Comparison of ENCODE assay signal across 27 mouse cellular contexts in genomic region chr13:103246973-103247718, GRCm38 (mm10).
DNase-seq lines count a peak whose midpoint lies in the region; ATAC-seq lines count a peak whose summit lies in the region.
"Had no signal": no experiment of that assay in that cellular context is flagged by ENCODE, and none has a peak within 500 bp of the region (broad histone marks: within the 10 kb centered on the region; RNA-seq: fewer than 3 reads in every experiment).

No protein-coding gene starts in this region.

- H3K9me3 ChIP-seq in hindbrain, embryonic 10.5 days: no peaks in the 10 kb centered on the region
- H3K9me3 ChIP-seq in hindbrain, embryonic 16.5 days (ENCODE audit: control insufficient read depth, low read length): no peaks in the 10 kb centered on the region
- H3K9me3 ChIP-seq in midbrain, embryonic 11.5 days (ENCODE audit: control insufficient read depth, low read length): no peaks in the 10 kb centered on the region
- no peaks in the 10 kb centered on the region for H3K9me3 ChIP-seq in midbrain, embryonic 13.5 days
- no peaks in the 10 kb centered on the region for H3K9me3 ChIP-seq in forebrain, embryonic 14.5 days (replicated peaks; ENCODE audit: control insufficient read depth, low read length)
- H3K9me3 ChIP-seq: embryonic facial prominence, embryonic 10.5 days; heart, embryonic 10.5 days; hindbrain, embryonic 15.5 days; lung, embryonic 15.5 days; neural tube, embryonic 13.5 days; stomach, embryonic 15.5 days had no signal

- peak overlapping the region; percentile 82; the same call in 1 of the 2 replicates for H3K27ac ChIP-seq in hindbrain, embryonic 10.5 days
- no peak overlapping the region for H3K27ac ChIP-seq in hindbrain, embryonic 16.5 days (ENCODE audit: low read depth, low read length)
- H3K27ac ChIP-seq in midbrain, embryonic 11.5 days (ENCODE audit: low read depth, low read length): no peak overlapping the region
- no peak overlapping the region for H3K27ac ChIP-seq in midbrain, embryonic 13.5 days
- H3K27ac ChIP-seq in forebrain, embryonic 14.5 days (ENCODE audit: low read depth, low read length): no peak overlapping the region
- H3K27ac ChIP-seq: heart, embryonic 10.5 days; hindbrain, embryonic 15.5 days; liver, embryonic 14.5 days; lung, embryonic 15.5 days; macrophage; neural tube, embryonic 13.5 days; stomach, embryonic 15.5 days had no signal

- peaks cover 28% of the 10 kb centered on the region for H3K4me1 ChIP-seq in hindbrain, embryonic 10.5 days (replicated peaks)
- no peaks in the 10 kb centered on the region; the same call in 1 of the 2 replicates for H3K4me1 ChIP-seq in hindbrain, embryonic 16.5 days (ENCODE audit: control insufficient read depth, insufficient read depth, low read depth, low read length)
- H3K4me1 ChIP-seq in midbrain, embryonic 11.5 days (ENCODE audit: control insufficient read depth, insufficient read depth, low read length): peaks cover 15% of the 10 kb centered on the region
- peaks cover 21% of the 10 kb centered on the region for H3K4me1 ChIP-seq in midbrain, embryonic 13.5 days (replicated peaks)
- H3K4me1 ChIP-seq in forebrain, embryonic 14.5 days (ENCODE audit: control insufficient read depth, insufficient read depth, low read length): peaks cover 11% of the 10 kb centered on the region
- H3K4me1 ChIP-seq: lung, embryonic 15.5 days; stomach, embryonic 15.5 days had no signal

- no peaks in the 10 kb centered on the region for H3K36me3 ChIP-seq in hindbrain, embryonic 10.5 days
- no peaks in the 10 kb centered on the region for H3K36me3 ChIP-seq in hindbrain, embryonic 16.5 days (ENCODE audit: control insufficient read depth, insufficient read depth, low read length)
- no peaks in the 10 kb centered on the region for H3K36me3 ChIP-seq in midbrain, embryonic 11.5 days (ENCODE audit: control insufficient read depth, insufficient read depth, low read length)
- H3K36me3 ChIP-seq in midbrain, embryonic 13.5 days: no peaks in the 10 kb centered on the region
- H3K36me3 ChIP-seq in forebrain, embryonic 14.5 days (ENCODE audit: control insufficient read depth, insufficient read depth, low read length): no peaks in the 10 kb centered on the region
- H3K36me3 ChIP-seq: embryonic facial prominence, embryonic 10.5 days; heart, embryonic 10.5 days; hindbrain, embryonic 15.5 days; lung, embryonic 15.5 days; neural tube, embryonic 13.5 days; stomach, embryonic 15.5 days had no signal

- WGBS in hindbrain, embryonic 10.5 days: 76% methylated on average over 5 of the region's 5 CpGs
- WGBS in hindbrain, embryonic 16.5 days: 81% methylated on average over 5 of the region's 5 CpGs
- 75% methylated on average over 5 of the region's 5 CpGs for WGBS in midbrain, embryonic 11.5 days
- 79% methylated on average over 5 of the region's 5 CpGs for WGBS in midbrain, embryonic 13.5 days
- WGBS in large intestine, adult 2 months: 59% methylated on average over 5 of the region's 5 CpGs
- WGBS in forebrain, embryonic 14.5 days: 87% methylated on average over 5 of the region's 5 CpGs

- H3K4me2 ChIP-seq in hindbrain, embryonic 16.5 days (ENCODE audit: low read length): no peak overlapping the region
- H3K4me2 ChIP-seq in midbrain, embryonic 11.5 days: no peak overlapping the region
- no peak overlapping the region for H3K4me2 ChIP-seq in midbrain, embryonic 13.5 days (replicated peaks)
- H3K4me2 ChIP-seq in forebrain, embryonic 14.5 days (ENCODE audit: low read length): no peak overlapping the region
- H3K4me2 ChIP-seq: hindbrain, embryonic 15.5 days; lung, embryonic 15.5 days; neural tube, embryonic 13.5 days; stomach, embryonic 15.5 days had no signal

- no peak overlapping the region for H3K4me3 ChIP-seq in hindbrain, embryonic 10.5 days
- no peak overlapping the region for H3K4me3 ChIP-seq in hindbrain, embryonic 16.5 days (ENCODE audit: low read length)
- no peak overlapping the region for H3K4me3 ChIP-seq in midbrain, embryonic 11.5 days (ENCODE audit: low read depth, low read length)
- no peak overlapping the region for H3K4me3 ChIP-seq in midbrain, embryonic 13.5 days (replicated peaks)
- H3K4me3 ChIP-seq in forebrain, embryonic 14.5 days (ENCODE audit: low read depth, low read length): no peak overlapping the region
- H3K4me3 ChIP-seq: embryonic facial prominence, embryonic 10.5 days; heart, embryonic 10.5 days; hindbrain, embryonic 15.5 days; lung, embryonic 15.5 days; neural tube, embryonic 13.5 days; stomach, embryonic 15.5 days had no signal

- 0 out of 2 replicates have a peak, but pooled peaks cover 10% of the 10 kb centered on the region for H3K27me3 ChIP-seq in hindbrain, embryonic 10.5 days (ENCODE audit: insufficient read depth, poor library complexity, severe bottlenecking)
- H3K27me3 ChIP-seq in hindbrain, embryonic 16.5 days (replicated peaks; ENCODE audit: control insufficient read depth, insufficient read depth, low read length): no peaks in the 10 kb centered on the region
- H3K27me3 ChIP-seq in midbrain, embryonic 11.5 days (ENCODE audit: control insufficient read depth, insufficient read depth, low read length): no peaks in the 10 kb centered on the region
- H3K27me3 ChIP-seq in midbrain, embryonic 13.5 days: peaks cover 2% of the 10 kb centered on the region; the same call in 1 of the 2 replicates
- H3K27me3 ChIP-seq in forebrain, embryonic 14.5 days (replicated peaks; ENCODE audit: control insufficient read depth, insufficient read depth, low read length): no peaks in the 10 kb centered on the region
- H3K27me3 ChIP-seq: hindbrain, embryonic 15.5 days; lung, embryonic 15.5 days; neural tube, embryonic 13.5 days; stomach, embryonic 15.5 days had no signal

- DNase-seq in hindbrain, embryonic 10.5 days (ENCODE audit: low spot score): no peak
- DNase-seq in midbrain, embryonic 11.5 days (ENCODE audit: low spot score, missing footprints): peak; percentile 86
- DNase-seq in large intestine, adult 2 months (ENCODE audit: low read depth, low spot score): peak; percentile 7
- DNase-seq in forebrain, embryonic 14.5 days (ENCODE audit: low spot score): no peak
- DNase-seq in lung, postnatal 14 days: no peak
- DNase-seq: adrenal gland, adult 8-10 months; B cell, adult 2 months; cerebellum, adult 18-20 months; cerebellum, postnatal 25 days; forebrain, postnatal 0 days; heart, postnatal 4 days; kidney, adult 18-20 months; kidney, postnatal 14 days; right cerebral cortex, adult 18-20 months; thymus, adult 18-20 months; thymus, postnatal 36 days had no signal

- no peak for ATAC-seq in hindbrain, embryonic 16.5 days
- ATAC-seq in midbrain, embryonic 11.5 days (ENCODE audit: low FRiP score): no peak
- no peak for ATAC-seq in midbrain, embryonic 13.5 days
- ATAC-seq in forebrain, embryonic 14.5 days: no peak
- ATAC-seq: activated CD4-positive, CD25-positive, alpha-beta regulatory T cell, adult 4 months had no signal

- H3K9ac ChIP-seq in hindbrain, embryonic 16.5 days (ENCODE audit: low read depth, low read length): no peak overlapping the region
- H3K9ac ChIP-seq in midbrain, embryonic 11.5 days (ENCODE audit: low read length): no peak overlapping the region
- no peak overlapping the region for H3K9ac ChIP-seq in midbrain, embryonic 13.5 days (replicated peaks)
- no peak overlapping the region for H3K9ac ChIP-seq in forebrain, embryonic 14.5 days (ENCODE audit: low read length)
- H3K9ac ChIP-seq: forebrain, postnatal 0 days; hindbrain, embryonic 15.5 days; liver, embryonic 14.5 days; lung, embryonic 15.5 days; neural tube, embryonic 13.5 days; stomach, embryonic 15.5 days had no signal

Comparison
In these comparisons a context has a peak if more than half of its experiments do, and no peak if none do; other contexts are left out.
1. DNase-seq: peak in midbrain, embryonic 11.5 days (single experiment) and large intestine, adult 2 months (single experiment); none in hindbrain, embryonic 10.5 days (single experiment), forebrain, embryonic 14.5 days (single experiment) and lung, postnatal 14 days (single experiment).